Mouse (Mus musculus) fat pad, adult 2 months (tissue): ENCODE data around the gene Lyrm7.
A peak's percentile ranks its signal among the peaks of the same experiment; 100 is the strongest.

Source experiments
- DNase-seq: peaks from one replicate; pipeline ENCODE4 v3.0.0-alpha.2; 2011; ENCODE audit warnings: low read depth, low spot score; ENCODE audit errors: extremely low read depth

Gene Lyrm7

GRCm38 (mm10) chr11:54849961-54850758, 10.6 kb downstream of the Lyrm7 start:
- no peak for DNase-seq

GRCm38 (mm10) chr11:54845470-54846442, 15.0 kb downstream of the Lyrm7 start:
- no peak for DNase-seq

- no peak for DNase-seq
Observed at GRCm38 (mm10) chr11:54844959-54845358, 15.8 kb downstream of the Lyrm7 start.

- DNase-seq = no peak
Observed at GRCm38 (mm10) chr11:54844424-54844823, 16.3 kb downstream of the Lyrm7 start.

GRCm38 (mm10) chr11:54840891-54841290, 19.8 kb downstream of the Lyrm7 start:
- DNase-seq = no peak

GRCm38 (mm10) chr11:54839696-54840095, 21.0 kb downstream of the Lyrm7 start:
- DNase-seq = no peak

- no peak for DNase-seq
Observed at GRCm38 (mm10) chr11:54836106-54836505, 24.6 kb downstream of the Lyrm7 start.

GRCm38 (mm10) chr11:54834596-54834995, 26.1 kb downstream of the Lyrm7 start:
- no peak for DNase-seq

GRCm38 (mm10) chr11:54833833-54834232, 26.9 kb downstream of the Lyrm7 start:
- DNase-seq = no peak

GRCm38 (mm10) chr11:54826819-54827218, 33.9 kb downstream of the Lyrm7 start:
- no peak for DNase-seq

GRCm38 (mm10) chr11:54825774-54826173, 34.9 kb downstream of the Lyrm7 start:
- no peak for DNase-seq

GRCm38 (mm10) chr11:54823467-54823866, 37.2 kb downstream of the Lyrm7 start:
- DNase-seq = no peak

- no peak for DNase-seq
Observed at GRCm38 (mm10) chr11:54819489-54819888, 41.2 kb downstream of the Lyrm7 start.

- no peak for DNase-seq
Observed at GRCm38 (mm10) chr11:54817449-54817848, 43.3 kb downstream of the Lyrm7 start.

GRCm38 (mm10) chr11:54815659-54816058, 45.1 kb downstream of the Lyrm7 start:
- DNase-seq = no peak

GRCm38 (mm10) chr11:54812812-54813516, 47.8 kb downstream of the Lyrm7 start:
- DNase-seq = no peak

GRCm38 (mm10) chr11:54812314-54812713, 48.4 kb downstream of the Lyrm7 start:
- no peak for DNase-seq

GRCm38 (mm10) chr11:54811054-54811453, 49.7 kb downstream of the Lyrm7 start:
- DNase-seq = no peak

- DNase-seq = peak; percentile 47
Observed at GRCm38 (mm10) chr11:54809582-54809981, 51.1 kb downstream of the Lyrm7 start.

- DNase-seq = no peak
Observed at GRCm38 (mm10) chr11:54808177-54808576, 52.5 kb downstream of the Lyrm7 start.

- no peak for DNase-seq
Observed at GRCm38 (mm10) chr11:54807669-54808068, 53.0 kb downstream of the Lyrm7 start.
